Mouse (Mus musculus) layer of hippocampus, postnatal 10 days (tissue): ENCODE measurements around the gene Sypl. TPM values are rescaled to one million over a fixed set of nuclear protein-coding genes. Genes with fewer than 3 reads are reported as not detected.

Source experiments
- total RNA-seq, 2 experiments: library from RNA; stranded (reverse); gene quantifications; 2 replicates each; pipeline ENCODE4 v1.2.3; 2021

Gene Sypl
- total RNA-seq, 2 experiments from 2014 or later = 35.6 to 35.7 TPM

Other genes starting within 250 kb of the Sypl start
- 10 to 100 TPM; 48.1 to 48.9 TPM for gene Nampt, start 134.3 kb upstream of the Sypl start, total RNA-seq
- gene Cdhr3, start 139.0 kb downstream of the Sypl start, total RNA-seq = 1 to 10 TPM; 1.2 to 2.5 TPM
- gene Atxn7l1, start 193.8 kb downstream of the Sypl start, total RNA-seq = 10 to 100 TPM; 46.1 to 49.8 TPM